Mouse (Mus musculus) liver, embryonic 14.5 days (tissue): ENCODE results near the gene Cacng7. TPM values are rescaled to one million over a fixed set of nuclear protein-coding genes. Genes with fewer than 3 reads are reported as not detected.

Source experiments
- ATAC-seq: fragments of 200-750 bp; cut with Nextera tagmentation; 2 replicates; pipeline ENCODE4 v1.8.0; 2017; ENCODE audit warnings: moderate number of reproducible peaks, mild to moderate bottlenecking, moderate library complexity; ENCODE audit not compliant: insufficient read depth
- DNase-seq, 3 experiments: peaks; one replicate each; pipeline ENCODE4 v3.0.0-alpha.2; 2012 to 2013; ENCODE audit warnings: low read depth in 3 of 3, low spot score in 3 of 3
- H3K27ac ChIP-seq: fragments of 300-500 bp; sonication (generic); 2 replicates; pipeline ENCODE4 v1.5.1; 2014; ENCODE audit warnings: moderate library complexity, mild to moderate bottlenecking, control low read depth, inconsistent platforms
- H3K27me3 ChIP-seq: fragments of 300-500 bp; sonication (generic); 2 replicates; pipeline ENCODE4 v1.6.1; 2014; ENCODE audit warnings: mild to moderate bottlenecking, low read length, moderate library complexity; ENCODE audit not compliant: control insufficient read depth, insufficient read depth
- H3K36me3 ChIP-seq: fragments of 300-500 bp; sonication (generic); replicated peaks from 2 replicates; pipeline ENCODE4 v1.6.1; 2014; ENCODE audit warnings: low read depth; ENCODE audit not compliant: control insufficient read depth, insufficient read depth
- H3K4me1 ChIP-seq, 2 experiments: fragments of 200-500 bp in 1 of 2; fragments of 300-500 bp in 1 of 2; sonication (generic) in 1 of 2; replicated peaks; 2 replicates each; pipeline ENCODE4 v1.6.1; 2012 to 2014; ENCODE audit warnings: antibody characterized with exemption in 1 of 2, inconsistent platforms in 1 of 2, low read length in 1 of 2; ENCODE audit not compliant: control insufficient read depth in 2 of 2, insufficient read depth in 2 of 2
- H3K4me2 ChIP-seq: fragments of 300-500 bp; sonication (generic); 2 replicates; pipeline ENCODE4 v1.6.1; 2014; ENCODE audit warnings: low read depth, mild to moderate bottlenecking, control low read depth, moderate library complexity
- H3K4me3 ChIP-seq, 2 experiments: fragments of 200-500 bp in 1 of 2; fragments of 300-500 bp in 1 of 2; sonication (generic) in 1 of 2; 2 replicates each; pipeline ENCODE4 v1.5.1; 2012 to 2014; ENCODE audit warnings: low read depth in 2 of 2, low read length in 2 of 2, mild to moderate bottlenecking in 2 of 2, control low read depth in 1 of 2, inconsistent platforms in 1 of 2, moderate library complexity in 1 of 2; ENCODE audit not compliant: insufficient read depth in 1 of 2
- H3K9ac ChIP-seq: fragments of 300-500 bp; sonication (generic); replicated peaks from 2 replicates; pipeline ENCODE4 v1.6.1; 2014; ENCODE audit warnings: mild to moderate bottlenecking, control low read depth, moderate library complexity
- H3K9me3 ChIP-seq: fragments of 300-500 bp; sonication (generic); 2 replicates; pipeline ENCODE4 v1.6.1; 2016; ENCODE audit warnings: low read length, mixed read lengths; ENCODE audit not compliant: control insufficient read depth
- CTCF ChIP-seq: IDR thresholded peaks from 2 replicates; pipeline ENCODE4 v1.5.1; 2016; ENCODE audit warnings: antibody characterized with exemption, low read depth, control low read depth
- EP300 ChIP-seq: IDR thresholded peaks from 2 replicates; pipeline ENCODE4 v1.6.1; 2016; ENCODE audit warnings: antibody characterized with exemption, low read depth
- WGBS: fragments of 180-500 bp; shearing (Covaris S2); extraction: QIAGEN DNeasy Blood & Tissue Kit; methylation state at CpG from one replicate; pipeline ENCODE4 v1.1.7; 2014; ENCODE audit not compliant: insufficient replicate concordance; 5-methylcytosine and 5-hydroxymethylcytosine counted together
- polyA plus RNA-seq, 2 experiments: library from polyadenylated mRNA; depleted of rRNA in 1 of 2; stranded (reverse) in 1 of 2; unstranded in 1 of 2; fragments of >200 nt; fragmentation: Nextera tagmentation in 1 of 2; extraction: Ambion mirVana in 1 of 2; gene quantifications; 2 replicates each; pipeline versions ENCODE4 v1.2.1 to v1.2.3; 2012 to 2014

Cacng7 gene
- 0.49 and 0.92 TPM in 2 replicates for polyA plus RNA-seq (2012; rRNA removed)
- not detected in 2 replicates for polyA plus RNA-seq (2014; fragmentation: Nextera tagmentation; extraction: Ambion mirVana)

- peaks cover 35% of the 10 kb centered on the region for H3K27me3 ChIP-seq
- TF ChIP-seq EP300: no peak
- no peak for TF ChIP-seq CTCF
- H3K4me1 ChIP-seq: no peaks in the 10 kb centered on the region
- no peak for ATAC-seq
- no peak within 1 kb of the TSS for H3K9ac ChIP-seq
- H3K4me3 ChIP-seq: no peak within 1 kb of the TSS; a peak in 2 of 4 replicates
- no peak within 1 kb of the TSS for H3K27ac ChIP-seq
- peak within 1 kb of the TSS; percentile 18; the same call in 1 of the 2 replicates for H3K4me2 ChIP-seq
- WGBS: 3% methylated on average over 65 of the region's 65 CpGs
- no peak for DNase-seq
- H3K36me3 ChIP-seq: no peaks in the 10 kb centered on the region
- no peaks in the 10 kb centered on the region for H3K9me3 ChIP-seq
Measured at GRCm38 (mm10) chr7:3332619-3333521, at the start of gene Cacng7. TSS of gene Cacng7 (plus strand) at chr7:3332955.

GRCm38 (mm10) chr7:3283081-3283875 is 49.5 kb upstream of the Cacng7 start:
- H3K4me2 ChIP-seq: no peak overlapping the region
- 48% methylated on average over 11 of the region's 11 CpGs for WGBS
- no peaks in the 10 kb centered on the region for H3K27me3 ChIP-seq
- peaks cover 0 to 6% of the 10 kb centered on the region in 2 experiments; a peak in 3 of 4 replicates for H3K4me1 ChIP-seq
- no peak for TF ChIP-seq EP300
- TF ChIP-seq CTCF: no peak
- H3K27ac ChIP-seq: no peak overlapping the region
- H3K9me3 ChIP-seq: no peaks in the 10 kb centered on the region
- no peaks in the 10 kb centered on the region for H3K36me3 ChIP-seq
- no peak for ATAC-seq
- DNase-seq: no peak
- no peak overlapping the region for H3K9ac ChIP-seq
- H3K4me3 ChIP-seq: no peak overlapping the region

- WGBS: 66% methylated on average over 10 of the region's 10 CpGs
- Histone ChIP-seq H3K9me3 (no peaks in the 10 kb centered on the region), H3K4me3 (no peak overlapping the region), H3K36me3 (no peaks in the 10 kb centered on the region), H3K27me3 (no peaks in the 10 kb centered on the region), H3K4me1 (peaks cover 2 to 11% of the 10 kb centered on the region in 2 experiments; a peak in 3 of 4 replicates), H3K27ac (no peak overlapping the region), H3K9ac (no peak overlapping the region), H3K4me2 (no peak overlapping the region)
- no peak for ATAC-seq
- DNase-seq: no peak
- TF ChIP-seq EP300 (no peak), CTCF (no peak)
Measured at GRCm38 (mm10) chr7:3284604-3285003, 48.2 kb upstream of the Cacng7 start.

- Histone ChIP-seq H3K4me1 (peaks cover 3 to 20% of the 10 kb centered on the region in 2 experiments; a peak in 3 of 4 replicates), H3K27ac (no peak overlapping the region), H3K9me3 (no peaks in the 10 kb centered on the region), H3K4me2 (no peak overlapping the region), H3K27me3 (no peaks in the 10 kb centered on the region), H3K36me3 (no peaks in the 10 kb centered on the region), H3K9ac (no peak overlapping the region), H3K4me3 (no peak overlapping the region)
- no peak for ATAC-seq
- WGBS: 57% methylated on average over 5 of the region's 5 CpGs
- no peak for TF ChIP-seq CTCF
- no peak for TF ChIP-seq EP300
- DNase-seq: no peak
Measured at GRCm38 (mm10) chr7:3286036-3286435, 46.7 kb upstream of the Cacng7 start.
